Mouse (Mus musculus): ENCODE results near the gene Maml3.

The Maml3 gene

DNA sequence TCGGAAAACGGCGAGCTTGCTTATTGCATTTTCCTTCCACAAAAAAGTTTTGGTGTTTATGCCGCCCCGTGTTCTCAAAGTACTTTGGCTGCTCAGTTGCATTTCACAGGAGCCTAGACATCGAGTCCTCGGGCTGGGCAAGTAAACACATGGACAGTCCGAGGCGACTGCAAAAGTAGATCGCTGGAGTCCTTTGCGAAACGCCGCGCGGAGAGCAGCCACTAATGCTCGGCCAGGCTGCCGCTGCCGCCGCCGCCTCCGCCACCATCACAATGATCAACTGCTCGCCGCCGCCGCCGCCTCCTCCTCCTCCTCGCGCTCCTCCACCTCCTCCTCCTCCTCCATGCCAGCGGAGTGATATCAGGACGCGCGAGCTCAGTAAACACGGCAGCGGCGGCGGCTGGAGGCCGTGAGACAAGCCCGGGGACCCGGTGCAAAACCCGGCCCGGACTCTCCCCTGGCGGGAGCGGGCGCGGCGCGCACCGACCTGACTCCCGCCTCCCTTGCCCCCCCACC lies at the start of gene Maml3:
TSS of gene Maml3 (minus strand) at position 441 of the 516 bp plus-strand sequence.
- in situ Hi-C loops (cut with MboI) = no loop called here

DNA sequence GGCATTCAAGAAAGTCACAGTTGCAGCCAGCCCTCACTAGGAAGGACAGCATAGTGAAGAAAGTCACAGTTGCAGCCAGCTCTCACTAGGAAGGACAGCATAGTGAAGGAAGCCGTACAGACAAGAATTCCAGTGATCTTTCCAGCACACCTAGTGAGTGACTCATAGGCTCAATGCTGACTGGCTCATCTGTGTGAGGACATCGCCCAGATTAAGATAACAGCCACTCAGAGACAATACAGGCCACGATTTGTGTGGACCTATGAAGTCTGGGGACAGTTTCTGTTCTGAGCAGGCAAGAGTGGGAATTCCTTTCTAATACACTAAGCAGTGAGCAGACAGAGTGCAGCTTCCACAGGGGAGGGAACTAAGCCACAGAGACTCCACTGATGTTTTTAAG lies 46.3 kb upstream of the Maml3 start:
- in situ Hi-C loops (cut with MboI) = no loop called here

DNA sequence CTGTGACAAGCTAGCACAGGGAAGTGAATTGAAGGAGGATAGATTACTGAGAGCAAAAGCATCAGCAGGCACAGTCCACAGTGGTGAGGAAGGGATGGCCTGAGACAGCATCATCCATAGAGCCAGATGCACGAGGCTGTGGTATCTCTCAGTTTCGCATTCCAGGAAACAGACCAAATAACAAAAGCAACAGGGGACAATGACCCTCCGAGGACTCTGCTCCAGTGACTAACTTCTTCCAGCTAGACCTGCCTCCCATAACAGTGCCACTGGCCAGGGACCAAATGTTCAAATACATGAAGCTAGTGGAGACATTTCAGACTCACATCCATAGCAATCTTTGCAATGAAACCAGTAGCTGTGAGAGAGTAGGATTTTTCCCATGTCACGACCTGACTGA lies 43.4 kb upstream of the Maml3 start:
- in situ Hi-C loops (cut with MboI) = no loop called here

GRCm38 (mm10) chr3:52144776-52145460 lies 40.0 kb upstream of the Maml3 start:
- in situ Hi-C loops (cut with MboI) = no loop called here

DNA sequence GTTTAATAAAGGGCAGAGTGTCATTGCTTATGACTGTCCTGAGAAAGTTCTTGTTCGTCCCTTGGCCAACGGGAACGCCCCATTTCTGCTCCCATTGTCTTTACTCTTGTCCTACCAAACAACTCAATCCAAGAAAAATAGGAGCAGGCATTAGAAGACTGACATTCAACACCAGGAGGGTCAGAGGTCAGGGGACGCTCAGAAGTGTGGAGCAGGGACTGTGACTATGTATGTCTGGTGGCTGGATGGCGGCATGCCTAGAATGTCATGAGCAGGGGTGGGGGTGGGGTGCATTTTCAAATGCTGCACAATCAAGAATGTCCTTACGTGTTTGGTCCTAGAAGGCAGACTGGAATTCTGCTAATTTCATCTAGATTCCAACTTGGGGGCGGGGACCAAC lies 38.1 kb upstream of the Maml3 start:
- in situ Hi-C loops (cut with MboI) = no loop called here

DNA sequence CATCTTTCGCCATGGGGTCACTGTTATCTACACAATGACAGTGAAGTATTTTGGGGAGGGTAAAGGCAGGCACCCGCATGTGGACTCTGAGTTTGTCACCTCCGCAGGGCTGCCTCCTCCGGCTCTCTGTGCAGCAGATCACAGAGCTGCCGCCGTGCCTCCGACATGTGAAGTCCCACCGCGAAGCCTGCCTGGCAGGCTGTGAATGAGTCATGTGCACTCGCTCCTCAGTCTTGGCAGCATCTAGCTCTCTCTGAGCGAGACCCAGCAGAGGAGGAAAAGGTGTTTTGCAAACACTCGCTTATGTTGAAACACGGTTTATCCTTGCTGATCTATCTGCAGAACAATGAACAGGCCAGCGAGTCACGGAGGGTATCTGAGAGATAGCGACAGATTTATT lies 35.3 kb upstream of the Maml3 start:
- in situ Hi-C loops (cut with MboI) = no loop called here

GRCm38 (mm10) chr3:52125421-52125820 lies 20.5 kb upstream of the Maml3 start:
- in situ Hi-C loops (cut with MboI) = no loop called here

DNA sequence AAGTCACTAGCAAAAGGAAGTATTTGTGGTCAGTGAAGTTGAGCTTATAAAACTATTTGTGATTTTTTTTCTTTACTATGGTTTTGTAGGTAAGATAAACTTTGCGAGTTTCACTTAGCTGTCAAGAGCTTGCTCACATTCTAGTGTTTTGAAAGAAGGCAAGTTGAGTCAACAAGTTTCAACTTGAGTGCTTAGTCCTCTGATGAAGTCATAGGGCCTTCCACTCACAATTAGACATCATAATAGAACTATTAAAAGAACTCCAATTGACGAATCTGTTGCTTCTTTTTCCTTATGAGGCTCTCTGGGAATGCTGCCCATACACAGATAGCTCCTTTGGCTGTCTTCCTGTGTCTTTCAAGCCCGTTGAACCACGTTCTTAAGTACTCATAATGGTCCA lies 16.0 kb upstream of the Maml3 start:
- in situ Hi-C loops (cut with MboI) = no loop called here

- in situ Hi-C loops (cut with MboI) = no loop called here
Observed at GRCm38 (mm10) chr3:52119216-52119615, 14.3 kb upstream of the Maml3 start.

GRCm38 (mm10) chr3:52115421-52115820 lies 10.5 kb upstream of the Maml3 start:
- in situ Hi-C loops (cut with MboI) = no loop called here

GRCm38 (mm10) chr3:52108027-52108426 lies 3.2 kb upstream of the Maml3 start:
- in situ Hi-C loops (cut with MboI) = no loop called here

DNA sequence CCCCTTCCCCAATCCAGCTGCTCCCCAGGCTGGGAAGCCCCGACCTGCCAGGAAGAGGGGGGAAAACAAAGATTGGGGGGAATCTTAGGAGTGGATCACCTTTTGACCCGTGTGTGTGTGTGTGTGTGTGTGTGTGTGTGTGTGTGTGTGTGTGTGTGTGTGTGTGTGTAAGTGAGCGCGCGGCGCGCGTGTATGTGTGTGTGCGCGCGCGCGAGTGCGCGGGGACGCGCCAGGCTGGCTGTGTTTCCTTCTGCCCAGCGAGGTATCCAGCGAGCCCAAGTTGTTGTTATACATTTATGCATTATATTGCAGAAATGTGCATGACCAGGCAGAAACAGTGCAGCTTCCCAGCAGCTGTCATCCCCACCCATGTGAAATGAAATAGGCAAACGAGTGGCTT lies 280 bp upstream of the Maml3 start:
- in situ Hi-C loops (cut with MboI) = no loop called here

GRCm38 (mm10) chr3:52104208-52104607 lies 668 bp downstream of the Maml3 start:
- in situ Hi-C loops (cut with MboI) = no loop called here

GRCm38 (mm10) chr3:52103531-52104181 lies 1.2 kb downstream of the Maml3 start:
- in situ Hi-C loops (cut with MboI) = no loop called here

DNA sequence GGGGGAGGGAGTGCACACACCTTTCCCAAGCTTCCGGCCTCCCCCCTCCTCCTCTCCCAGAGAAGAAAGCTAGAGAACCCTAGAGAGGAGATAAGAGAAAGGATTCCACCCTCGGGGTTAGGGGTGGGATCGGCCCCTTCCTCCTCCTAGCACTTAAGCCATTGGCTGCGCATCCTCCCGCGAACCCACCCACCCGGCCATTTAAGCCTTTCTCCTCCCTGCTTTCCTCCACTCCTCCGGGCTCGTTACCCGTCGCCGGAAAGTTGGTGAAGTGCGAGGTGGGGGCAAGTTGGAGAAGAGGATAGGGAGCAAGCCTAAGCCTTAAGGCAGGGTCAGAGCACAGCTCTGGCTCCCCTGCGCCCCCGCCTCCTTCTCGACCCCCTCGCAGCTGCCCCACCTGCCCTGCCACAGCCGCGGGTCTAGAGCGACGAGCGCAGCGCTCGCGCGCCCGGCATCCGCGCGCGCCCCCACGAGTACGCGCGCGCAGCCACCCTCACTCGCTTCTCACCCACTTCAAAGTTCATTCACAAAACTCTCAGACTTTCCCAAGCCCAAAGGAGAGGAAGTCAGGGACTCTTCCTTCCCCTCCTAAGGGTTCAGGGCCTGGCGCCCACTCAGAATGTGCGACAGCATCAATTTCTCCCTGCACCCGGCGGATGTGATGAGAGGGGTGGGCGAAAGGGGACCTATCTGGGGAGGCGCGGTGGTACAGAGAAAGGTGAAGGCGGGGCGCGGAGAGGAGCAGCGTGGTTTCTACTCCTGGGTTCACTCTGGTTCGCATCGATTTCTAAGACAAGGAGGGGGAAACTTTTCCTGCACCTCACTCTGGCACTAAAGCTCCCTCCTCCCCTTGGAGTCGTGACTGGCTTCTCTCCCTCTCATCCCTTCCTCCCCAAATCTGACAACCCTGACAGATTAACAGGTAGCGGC lies 2.0 kb downstream of the Maml3 start:
- in situ Hi-C loops (cut with MboI) = no loop called here

DNA sequence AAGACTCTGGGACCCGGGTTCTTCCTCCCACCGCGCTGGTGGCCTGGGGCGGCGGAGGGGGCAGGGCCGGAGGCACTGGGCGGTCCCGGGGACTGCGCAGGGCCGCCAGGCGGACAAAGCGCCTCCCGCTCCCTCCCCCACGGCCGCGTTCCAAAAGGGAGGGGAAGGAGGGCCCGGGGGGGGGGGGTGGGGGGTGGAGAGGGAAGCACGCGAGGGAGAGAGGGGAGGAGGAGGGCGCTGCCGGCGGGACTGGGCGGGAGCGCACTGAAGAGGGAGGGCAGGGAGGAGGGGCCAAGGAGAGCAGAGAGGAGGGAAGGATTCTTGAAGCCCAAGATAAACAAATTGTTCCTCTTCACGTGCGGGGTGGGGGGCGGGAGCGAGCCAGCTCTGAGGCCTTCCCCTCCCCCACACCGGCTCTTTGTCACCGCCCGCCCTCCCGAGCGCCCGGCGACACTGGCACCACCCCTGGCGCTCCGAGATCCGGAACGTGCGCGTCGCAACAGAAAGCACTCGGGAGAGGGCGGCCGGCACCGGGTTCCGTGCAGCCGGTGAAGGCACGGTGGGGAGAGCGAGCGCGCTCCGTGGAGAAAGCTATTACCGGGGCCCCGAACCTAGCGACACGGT lies 2.8 kb downstream of the Maml3 start:
- in situ Hi-C loops (cut with MboI) = no loop called here

GRCm38 (mm10) chr3:52101401-52101976 lies 3.4 kb downstream of the Maml3 start:
- in situ Hi-C loops (cut with MboI) = no loop called here

DNA sequence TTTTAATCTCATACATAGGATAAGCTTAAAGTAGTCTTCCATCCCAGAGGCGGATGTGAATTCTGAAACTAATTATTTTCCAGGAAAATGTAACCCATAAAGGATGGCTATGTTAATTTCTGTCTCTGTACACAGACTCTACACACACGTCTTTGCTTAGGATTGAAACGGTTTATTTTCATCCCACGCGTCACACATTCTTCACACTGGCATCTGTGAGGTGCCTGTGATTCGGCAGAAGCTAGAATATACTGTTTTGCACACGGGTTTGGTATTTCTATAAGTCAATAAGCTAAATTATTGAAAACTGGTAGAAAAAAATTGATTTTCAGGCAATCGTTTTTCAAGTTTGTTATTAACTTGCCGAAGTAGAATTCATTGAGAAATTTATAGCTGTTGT lies 4.0 kb downstream of the Maml3 start:
- in situ Hi-C loops (cut with MboI) = no loop called here

- in situ Hi-C loops (cut with MboI) = no loop called here
Observed at GRCm38 (mm10) chr3:52100306-52100705, 4.6 kb downstream of the Maml3 start.

- in situ Hi-C loops (cut with MboI) = no loop called here
Observed at GRCm38 (mm10) chr3:52099286-52099685, 5.6 kb downstream of the Maml3 start.

DNA sequence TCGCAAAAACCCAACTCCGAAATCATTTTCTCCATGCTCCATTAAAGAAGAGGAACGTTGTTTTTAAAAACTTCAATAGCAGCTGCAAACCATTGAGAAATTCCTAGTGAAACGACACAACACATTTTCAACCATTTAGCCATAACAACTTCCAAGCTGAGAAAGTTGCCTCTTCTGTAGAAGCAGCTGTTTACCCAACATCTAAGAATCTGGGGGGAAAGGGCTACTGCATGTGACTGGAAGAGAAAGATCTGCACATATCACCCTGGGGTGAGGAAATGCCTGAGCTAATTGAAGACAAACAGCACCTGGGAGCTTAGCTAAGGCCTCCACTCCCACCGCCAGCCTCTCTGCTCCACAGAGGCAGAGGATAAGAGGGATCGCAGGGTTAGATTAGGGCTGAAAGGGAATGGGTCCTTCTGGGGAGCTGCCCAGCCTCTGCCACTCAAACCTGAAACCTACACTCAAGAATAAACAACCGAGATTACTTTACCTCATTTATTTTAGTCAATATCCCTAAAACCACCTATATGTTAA lies 13.5 kb downstream of the Maml3 start:
- in situ Hi-C loops (cut with MboI) = no loop called here

Measured in mature B cell (primary cell).